Comparison of ENCODE assay signal across 30 mouse cellular contexts in the genomic region with DNA sequence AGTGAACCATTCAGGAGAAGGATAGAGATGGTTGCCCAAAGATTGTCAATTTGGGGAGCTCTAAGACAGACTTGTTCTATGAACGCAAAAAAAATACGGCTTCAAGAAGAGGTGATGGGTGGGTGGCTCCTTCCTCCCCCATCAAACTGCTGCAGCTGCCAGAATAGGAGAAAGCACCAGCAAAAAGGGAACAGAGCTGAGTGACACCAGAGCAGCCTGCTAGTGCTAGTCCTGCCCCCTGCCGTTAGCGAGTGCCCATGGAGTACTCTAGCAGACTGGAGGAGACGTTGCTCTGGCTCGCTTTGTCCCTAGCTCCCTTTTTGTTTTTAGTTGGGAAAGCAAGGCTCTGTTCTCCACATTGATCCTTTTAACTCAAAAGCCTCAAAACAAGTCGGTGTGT. TPM values are rescaled to one million over a fixed set of nuclear protein-coding genes. Genes with fewer than 3 reads are reported as not detected.
"Had no signal": no experiment of that assay in that cellular context is flagged by ENCODE, and none has a peak within 500 bp of the region (broad histone marks: within the 10 kb centered on the region; RNA-seq: fewer than 3 reads in every experiment).

No protein-coding gene starts in this region.

- H3K27ac ChIP-seq: gastrocnemius, adult 2 months; heart, embryonic 13.5 days; heart, embryonic 15.5 days; hindbrain, embryonic 10.5 days; hindbrain, embryonic 12.5 days; hindbrain, embryonic 14.5 days; intestine, embryonic 15.5 days; limb, embryonic 10.5 days; limb, embryonic 12.5 days; liver, embryonic 13.5 days; liver, embryonic 15.5 days had no signal

- H3K9me3 ChIP-seq: intestine, embryonic 15.5 days; limb, embryonic 10.5 days; liver, embryonic 15.5 days had no signal

- H3K4me3 ChIP-seq: gastrocnemius, adult 2 months; heart, embryonic 13.5 days; heart, embryonic 15.5 days; hindbrain, embryonic 10.5 days; hindbrain, embryonic 12.5 days; intestine, embryonic 15.5 days; limb, embryonic 10.5 days; limb, embryonic 12.5 days; liver, embryonic 13.5 days; liver, embryonic 15.5 days had no signal

- H3K9ac ChIP-seq: heart, embryonic 13.5 days; heart, embryonic 15.5 days; hindbrain, embryonic 12.5 days; hindbrain, embryonic 14.5 days; intestine, embryonic 15.5 days; limb, embryonic 12.5 days; liver, embryonic 13.5 days; liver, embryonic 15.5 days had no signal

- ATAC-seq: hindbrain, embryonic 16.5 days; inflammation-experienced regulatory T-cells, adult 6 months; intestine, embryonic 15.5 days; intestine, postnatal 0 days had no signal

- H3K27me3 ChIP-seq: heart, embryonic 13.5 days; heart, embryonic 15.5 days; hindbrain, embryonic 12.5 days; intestine, embryonic 15.5 days; limb, embryonic 12.5 days; liver, embryonic 13.5 days; liver, embryonic 15.5 days had no signal

- H3K4me1 ChIP-seq: heart, embryonic 13.5 days; heart, embryonic 15.5 days; hindbrain, embryonic 10.5 days; hindbrain, embryonic 12.5 days; intestine, embryonic 15.5 days; limb, embryonic 10.5 days; limb, embryonic 12.5 days; liver, embryonic 13.5 days; liver, embryonic 15.5 days had no signal

- H3K36me3 ChIP-seq: heart, embryonic 13.5 days; heart, embryonic 15.5 days; hindbrain, embryonic 10.5 days; hindbrain, embryonic 12.5 days; intestine, embryonic 15.5 days; limb, embryonic 10.5 days; limb, embryonic 12.5 days; liver, embryonic 13.5 days; liver, embryonic 15.5 days had no signal

- DNase-seq: gastrocnemius, adult 2 months; gastrocnemius, postnatal 10 days; gastrocnemius, postnatal 25 days; heart, postnatal 14 days; heart, postnatal 36 days; kidney, adult 18-20 months; kidney, adult 8-10 months; kidney, postnatal 10 days; kidney, postnatal 25 days; kidney, postnatal 4 days; liver; liver, embryonic 13.5 days had no signal

RNA-seq across cellular contexts. Expression of a gene that starts 56.7 kb away (rescaled TPM):
- total RNA-seq: gastrocnemius, adult 2 months; gastrocnemius, postnatal 25 days; gastrocnemius, postnatal 4 days; granulocyte monocyte progenitor cell, adult 5-6 weeks; heart, adult 8-10 months; heart, postnatal 14 days; heart, postnatal 36 days had no signal
- polyA plus RNA-seq: heart, embryonic 11.5 days; heart, embryonic 15.5 days; heart, postnatal 0 days; inflammation-experienced regulatory T-cells, adult 6 months; liver, embryonic 11.5 days had no signal
